Mouse (Mus musculus) limb, embryonic 13.5 days (tissue): Measurements from ENCODE around the gene Lrrc74a. TPM values are rescaled to one million over a fixed set of nuclear protein-coding genes. Genes with fewer than 3 reads are reported as not detected.

Source experiments
- ATAC-seq: fragments of 200-750 bp; cut with Nextera tagmentation; 2 replicates; pipeline ENCODE4 v1.8.0; 2017; ENCODE audit warnings: low read depth, moderate number of reproducible peaks, moderate TSS enrichment; ENCODE audit not compliant: low FRiP score
- H3K27ac ChIP-seq: fragments of 300-500 bp; sonication (generic); 2 replicates; pipeline ENCODE4 v1.5.1; 2015; ENCODE audit warnings: inconsistent platforms, mild to moderate bottlenecking, moderate library complexity
- H3K27me3 ChIP-seq: fragments of 300-500 bp; sonication (generic); 2 replicates; pipeline ENCODE4 v1.6.1; 2015; ENCODE audit warnings: mild to moderate bottlenecking, inconsistent platforms
- H3K36me3 ChIP-seq: fragments of 300-500 bp; sonication (generic); 2 replicates; pipeline ENCODE4 v1.6.1; 2015; ENCODE audit warnings: inconsistent platforms, mild to moderate bottlenecking, moderate library complexity
- H3K4me1 ChIP-seq: fragments of 300-500 bp; sonication (generic); 2 replicates; pipeline ENCODE4 v1.6.1; 2015; ENCODE audit warnings: inconsistent platforms
- H3K4me2 ChIP-seq: fragments of 300-500 bp; sonication (generic); replicated peaks from 2 replicates; pipeline ENCODE4 v1.6.1; 2015; ENCODE audit warnings: inconsistent platforms, mild to moderate bottlenecking, moderate library complexity
- H3K4me3 ChIP-seq: fragments of 300-500 bp; sonication (generic); 2 replicates; pipeline ENCODE4 v1.5.1; 2015; ENCODE audit warnings: moderate library complexity, mild to moderate bottlenecking, inconsistent platforms
- H3K9ac ChIP-seq: fragments of 300-500 bp; sonication (generic); 2 replicates; pipeline ENCODE4 v1.6.1; 2015; ENCODE audit warnings: mild to moderate bottlenecking, inconsistent platforms
- H3K9me3 ChIP-seq: fragments of 300-500 bp; sonication (generic); 2 replicates; pipeline ENCODE4 v1.6.1; 2016; ENCODE audit warnings: inconsistent platforms
- WGBS: fragments of 180-500 bp; shearing (Covaris S2); methylation state at CpG from one replicate; pipeline ENCODE4 v1.1.7; 2015; 5-methylcytosine and 5-hydroxymethylcytosine counted together
- polyA plus RNA-seq: library from polyadenylated mRNA; unstranded; fragments of >200 nt; fragmentation: Nextera tagmentation; extraction: Ambion mirVana; gene quantifications from 2 replicates; pipeline ENCODE4 v1.2.1, GENCODE M21; 2015

Gene Lrrc74a
- polyA plus RNA-seq, 1 experiment from 2014 or later: not detected

DNA sequence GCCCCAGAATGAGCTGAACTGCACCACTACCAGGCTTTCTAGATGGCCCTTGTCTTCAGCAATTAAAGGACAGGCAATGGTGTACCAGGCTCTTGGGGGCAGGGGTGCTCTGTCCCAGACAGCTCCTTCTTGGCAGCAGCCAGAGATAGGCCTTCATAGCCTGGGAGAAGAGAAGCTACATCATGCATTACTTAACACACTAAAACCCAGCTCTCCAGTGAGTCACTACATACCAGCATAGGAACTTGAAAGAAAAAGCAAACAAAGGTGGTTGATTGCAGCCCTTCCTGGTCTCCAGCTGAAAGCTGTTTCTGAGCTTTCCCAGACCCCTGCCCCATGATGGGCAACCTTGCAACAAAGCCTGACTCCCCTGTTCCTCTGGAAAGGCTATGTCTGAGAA is 35.6 kb upstream of the Lrrc74a start:
- H3K4me3 ChIP-seq: no peak overlapping the region
- peaks cover 9% of the 10 kb centered on the region for H3K4me1 ChIP-seq
- H3K36me3 ChIP-seq: peaks cover 41% of the 10 kb centered on the region
- H3K27ac ChIP-seq: no peak overlapping the region
- no peak overlapping the region for H3K9ac ChIP-seq
- no peaks in the 10 kb centered on the region for H3K9me3 ChIP-seq
- H3K27me3 ChIP-seq: no peaks in the 10 kb centered on the region
- ATAC-seq: no peak
- H3K4me2 ChIP-seq: no peak overlapping the region

DNA sequence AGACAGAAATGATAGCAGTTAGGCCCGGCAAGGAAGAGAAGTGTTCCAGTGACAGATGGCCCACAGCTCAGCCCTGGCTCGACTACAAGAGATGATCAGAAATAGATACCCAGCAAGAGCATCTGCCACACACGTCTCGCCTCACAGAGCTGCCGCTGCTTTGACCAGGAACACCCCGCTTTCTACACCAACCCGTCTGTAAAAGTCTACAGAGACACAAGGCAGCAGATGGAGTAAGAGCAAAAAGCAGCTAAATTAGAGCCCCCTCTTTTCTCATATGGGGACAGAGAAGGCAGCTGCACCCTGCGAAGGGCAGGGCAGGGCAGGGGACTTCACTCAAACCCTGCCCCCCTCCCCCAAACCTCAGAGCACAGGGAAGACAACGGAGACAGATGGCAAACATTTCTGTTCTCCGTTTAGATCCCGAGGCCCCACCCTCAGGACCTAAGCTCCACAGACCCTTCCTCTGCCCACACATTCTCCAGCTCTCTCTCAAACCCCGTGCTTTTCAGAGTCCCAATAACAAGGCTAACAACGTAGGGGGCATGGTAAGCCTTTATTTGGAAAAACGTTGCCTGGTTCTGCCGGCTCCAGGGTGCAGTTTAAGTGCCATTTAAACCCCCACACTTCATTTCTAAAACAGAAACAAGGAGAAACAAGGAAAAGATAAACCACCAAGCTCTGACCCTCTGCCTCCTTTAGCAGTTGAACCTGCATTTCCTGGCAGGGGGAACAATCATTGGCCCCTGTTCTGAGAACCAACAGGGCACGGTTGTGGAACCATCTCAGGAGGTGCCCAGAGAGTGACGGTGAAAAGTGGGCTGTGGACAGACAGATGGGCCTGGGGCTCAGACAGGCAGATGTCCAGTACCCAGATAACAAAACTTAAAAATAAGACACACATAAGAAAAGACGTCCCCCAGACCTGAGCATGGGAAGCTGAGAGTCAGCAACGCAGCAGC is 33.9 kb upstream of the Lrrc74a start:
- Histone ChIP-seq H3K27me3 (no peaks in the 10 kb centered on the region), H3K36me3 (peaks cover 46% of the 10 kb centered on the region), H3K4me1 (peaks cover 9% of the 10 kb centered on the region), H3K9ac (peak overlapping the region; percentile 19; the same call in 1 of the 2 replicates), H3K27ac (no peak overlapping the region), H3K4me3 (no peak overlapping the region), H3K4me2 (no peak overlapping the region), H3K9me3 (no peaks in the 10 kb centered on the region)
- ATAC-seq: 0 out of 2 replicates have a peak, but pooled peaks have one; percentile 25
- whole genome bisulfite sequencing: 35% methylated on average over 19 of the region's 19 CpGs

DNA sequence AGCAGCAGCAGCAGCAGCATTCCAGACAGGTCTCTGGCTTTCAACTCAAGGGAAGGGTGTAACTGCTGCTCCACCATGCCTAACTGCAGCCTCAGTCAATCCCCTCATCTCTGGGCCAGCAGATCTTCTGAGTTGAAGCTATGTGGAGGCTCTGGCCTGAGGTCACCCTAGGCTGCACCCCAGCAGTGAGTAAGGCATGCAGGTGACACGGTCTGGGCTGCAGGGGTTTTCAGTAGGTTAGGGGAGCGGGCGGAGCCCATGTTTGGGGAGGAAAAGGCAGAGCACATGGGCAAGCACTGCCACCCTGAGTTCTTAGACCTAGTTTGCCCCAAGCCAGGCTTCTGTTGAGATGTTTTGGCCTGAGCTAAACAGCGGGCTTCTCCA is 33.2 kb upstream of the Lrrc74a start:
- peaks cover 46% of the 10 kb centered on the region for H3K36me3 ChIP-seq
- WGBS: 77% methylated on average over 4 of the region's 4 CpGs
- H3K9me3 ChIP-seq: no peaks in the 10 kb centered on the region
- no peak overlapping the region for H3K4me3 ChIP-seq
- H3K9ac ChIP-seq: no peak overlapping the region
- H3K27ac ChIP-seq: no peak overlapping the region
- H3K4me1 ChIP-seq: peaks cover 9% of the 10 kb centered on the region
- ATAC-seq: no peak
- H3K27me3 ChIP-seq: no peaks in the 10 kb centered on the region
- no peak overlapping the region for H3K4me2 ChIP-seq

DNA sequence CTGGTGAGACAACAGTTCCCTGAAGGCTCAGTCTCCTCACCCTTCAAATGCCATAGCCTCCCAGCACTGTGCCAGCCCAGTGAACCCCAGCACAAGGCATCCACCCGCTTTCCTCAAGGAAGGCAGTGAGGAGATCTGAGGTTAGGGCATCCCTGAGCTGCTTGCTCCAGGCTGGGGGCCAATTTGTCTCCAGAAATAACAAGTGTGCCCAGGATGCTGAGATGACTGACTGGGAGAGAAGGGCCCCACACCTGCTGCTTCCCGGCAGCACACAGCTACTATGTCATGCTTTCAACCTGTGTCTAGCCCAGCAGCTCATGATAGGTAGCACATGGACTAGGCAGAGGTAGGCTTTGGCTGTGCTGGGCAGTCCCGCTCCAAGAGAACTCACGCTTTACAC is 32.7 kb upstream of the Lrrc74a start:
- no peak overlapping the region for H3K4me3 ChIP-seq
- no peak overlapping the region for H3K9ac ChIP-seq
- H3K4me2 ChIP-seq: no peak overlapping the region
- peaks cover 9% of the 10 kb centered on the region for H3K4me1 ChIP-seq
- 88% methylated on average over 4 of the region's 4 CpGs for WGBS
- H3K27me3 ChIP-seq: no peaks in the 10 kb centered on the region
- no peak for ATAC-seq
- peaks cover 42% of the 10 kb centered on the region for H3K36me3 ChIP-seq
- no peak overlapping the region for H3K27ac ChIP-seq
- H3K9me3 ChIP-seq: no peaks in the 10 kb centered on the region

DNA sequence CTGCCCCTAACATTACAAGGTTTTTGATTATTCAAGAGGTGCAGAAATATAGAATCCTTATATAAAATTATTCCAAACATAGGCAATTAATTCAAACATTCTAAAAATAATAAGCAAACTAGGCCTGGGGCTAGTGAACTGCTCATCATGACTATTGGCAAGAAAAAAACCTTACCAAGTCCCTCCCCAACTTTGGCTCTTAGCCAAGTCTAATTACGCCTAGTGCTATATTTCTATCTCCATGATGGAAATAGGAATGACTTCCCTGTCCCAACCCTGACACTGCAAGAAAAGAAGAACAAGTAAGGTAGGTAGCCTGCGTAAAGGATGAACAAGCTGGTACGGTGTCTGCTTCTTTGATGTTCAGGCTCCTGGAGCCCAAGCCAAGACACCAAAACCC is 31.5 kb upstream of the Lrrc74a start:
- no peak overlapping the region for H3K4me2 ChIP-seq
- no peaks in the 10 kb centered on the region for H3K9me3 ChIP-seq
- WGBS: 90% methylated on average over 3 of the region's 3 CpGs
- peaks cover 9% of the 10 kb centered on the region for H3K4me1 ChIP-seq
- H3K27ac ChIP-seq: no peak overlapping the region
- H3K4me3 ChIP-seq: no peak overlapping the region
- peaks cover 32% of the 10 kb centered on the region for H3K36me3 ChIP-seq
- H3K9ac ChIP-seq: no peak overlapping the region
- ATAC-seq: no peak
- H3K27me3 ChIP-seq: no peaks in the 10 kb centered on the region

DNA sequence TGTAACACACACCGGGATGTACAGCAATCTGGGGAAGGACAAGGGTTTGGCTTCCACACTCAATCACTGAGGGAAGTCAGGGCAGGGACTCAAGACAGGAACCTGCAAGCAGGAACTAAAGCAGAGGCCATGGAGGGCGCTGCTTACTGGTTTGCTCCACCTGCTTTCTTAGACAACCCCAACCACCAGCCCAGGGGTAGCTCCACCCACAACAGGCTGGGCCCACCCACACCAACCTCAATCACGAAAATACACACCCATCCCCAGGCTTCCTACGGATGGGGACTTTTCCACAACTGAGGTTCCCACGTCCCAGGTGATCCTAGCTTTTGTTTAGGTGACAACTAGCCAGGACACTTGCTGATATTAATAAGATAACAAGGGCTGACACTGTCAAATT is 28.3 kb upstream of the Lrrc74a start:
- H3K4me2 ChIP-seq: no peak overlapping the region
- 84% methylated on average over 5 of the region's 5 CpGs for WGBS
- no peak overlapping the region for H3K4me3 ChIP-seq
- H3K27ac ChIP-seq: no peak overlapping the region
- H3K36me3 ChIP-seq: peaks cover 32% of the 10 kb centered on the region
- no peaks in the 10 kb centered on the region for H3K9me3 ChIP-seq
- no peaks in the 10 kb centered on the region for H3K4me1 ChIP-seq
- no peaks in the 10 kb centered on the region for H3K27me3 ChIP-seq
- H3K9ac ChIP-seq: no peak overlapping the region
- no peak for ATAC-seq

DNA sequence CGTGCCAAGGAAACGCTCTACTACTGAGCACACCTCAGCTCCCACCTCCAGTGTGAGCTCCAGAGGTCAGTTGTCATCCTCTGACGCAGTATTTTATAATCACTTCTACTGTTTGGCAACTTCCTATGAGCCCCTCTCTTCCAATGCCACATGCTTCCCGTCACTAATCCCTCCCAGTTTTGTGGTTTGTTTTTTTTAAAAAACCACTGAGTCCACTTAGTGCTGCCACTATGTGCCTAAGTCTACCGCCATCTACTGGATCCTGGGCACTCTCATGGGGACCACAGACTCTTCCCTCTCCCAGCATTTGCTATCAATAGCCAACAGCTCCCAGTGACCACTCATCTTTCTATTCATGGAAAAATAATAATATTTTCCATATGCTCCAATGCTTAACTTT is 20.1 kb upstream of the Lrrc74a start:
- no peak overlapping the region for H3K27ac ChIP-seq
- peaks cover 18% of the 10 kb centered on the region for H3K36me3 ChIP-seq
- WGBS: 67% methylated on average over 5 of the region's 5 CpGs
- ATAC-seq: no peak
- H3K9ac ChIP-seq: no peak overlapping the region
- H3K4me3 ChIP-seq: no peak overlapping the region
- no peak overlapping the region for H3K4me2 ChIP-seq
- no peaks in the 10 kb centered on the region for H3K4me1 ChIP-seq
- no peaks in the 10 kb centered on the region for H3K9me3 ChIP-seq
- H3K27me3 ChIP-seq: no peaks in the 10 kb centered on the region

DNA sequence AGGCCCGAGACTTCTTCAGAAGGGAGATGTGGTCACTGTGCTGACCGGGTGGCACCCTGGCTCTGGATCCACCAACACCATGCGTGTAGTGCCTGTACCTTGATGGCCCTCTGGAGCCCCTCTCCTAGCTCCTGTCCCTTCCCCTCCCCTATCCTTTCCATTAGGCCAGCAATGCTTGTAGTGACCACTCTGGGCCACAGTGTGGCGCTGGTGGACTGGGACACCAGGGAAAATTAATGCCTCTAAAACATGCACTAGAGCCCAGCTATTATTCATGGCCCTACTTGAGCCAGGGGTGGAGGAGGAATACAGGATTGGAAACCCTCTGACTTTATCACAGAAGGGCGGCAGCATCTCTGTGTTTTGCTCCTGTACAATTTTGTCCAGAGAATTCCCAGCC is 18.8 kb upstream of the Lrrc74a start:
- H3K9me3 ChIP-seq: no peaks in the 10 kb centered on the region
- H3K4me2 ChIP-seq: no peak overlapping the region
- 47% methylated on average over 5 of the region's 5 CpGs for WGBS
- H3K36me3 ChIP-seq: peaks cover 18% of the 10 kb centered on the region
- H3K27ac ChIP-seq: no peak overlapping the region
- no peak overlapping the region for H3K4me3 ChIP-seq
- peaks cover 9% of the 10 kb centered on the region for H3K4me1 ChIP-seq
- H3K27me3 ChIP-seq: no peaks in the 10 kb centered on the region
- no peak for ATAC-seq
- no peak overlapping the region for H3K9ac ChIP-seq

DNA sequence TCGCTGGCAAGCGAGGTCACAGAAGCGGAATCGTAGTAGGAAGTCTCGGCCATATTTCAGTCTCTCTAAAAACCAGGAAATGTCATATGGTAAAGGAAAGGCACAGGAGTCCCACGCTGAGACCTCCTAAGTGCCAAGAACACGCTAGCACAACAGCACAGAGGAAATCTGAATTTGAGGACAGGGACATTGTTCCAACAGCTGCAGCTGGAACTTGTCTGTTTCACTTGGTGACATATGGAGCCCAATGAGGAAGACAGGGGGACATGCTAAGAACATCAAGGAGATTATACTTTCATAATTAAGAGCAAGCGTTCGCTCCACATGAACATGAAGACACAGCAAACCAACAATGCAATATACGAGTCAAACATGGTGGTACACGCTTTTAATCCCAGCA is 17.2 kb upstream of the Lrrc74a start:
- Histone ChIP-seq H3K27ac (no peak overlapping the region), H3K4me3 (no peak overlapping the region), H3K9ac (no peak overlapping the region), H3K4me1 (peaks cover 10% of the 10 kb centered on the region), H3K4me2 (no peak overlapping the region), H3K36me3 (peaks cover 19% of the 10 kb centered on the region), H3K27me3 (no peaks in the 10 kb centered on the region), H3K9me3 (no peaks in the 10 kb centered on the region)
- WGBS: 91% methylated on average over 11 of the region's 11 CpGs
- ATAC-seq: no peak

DNA sequence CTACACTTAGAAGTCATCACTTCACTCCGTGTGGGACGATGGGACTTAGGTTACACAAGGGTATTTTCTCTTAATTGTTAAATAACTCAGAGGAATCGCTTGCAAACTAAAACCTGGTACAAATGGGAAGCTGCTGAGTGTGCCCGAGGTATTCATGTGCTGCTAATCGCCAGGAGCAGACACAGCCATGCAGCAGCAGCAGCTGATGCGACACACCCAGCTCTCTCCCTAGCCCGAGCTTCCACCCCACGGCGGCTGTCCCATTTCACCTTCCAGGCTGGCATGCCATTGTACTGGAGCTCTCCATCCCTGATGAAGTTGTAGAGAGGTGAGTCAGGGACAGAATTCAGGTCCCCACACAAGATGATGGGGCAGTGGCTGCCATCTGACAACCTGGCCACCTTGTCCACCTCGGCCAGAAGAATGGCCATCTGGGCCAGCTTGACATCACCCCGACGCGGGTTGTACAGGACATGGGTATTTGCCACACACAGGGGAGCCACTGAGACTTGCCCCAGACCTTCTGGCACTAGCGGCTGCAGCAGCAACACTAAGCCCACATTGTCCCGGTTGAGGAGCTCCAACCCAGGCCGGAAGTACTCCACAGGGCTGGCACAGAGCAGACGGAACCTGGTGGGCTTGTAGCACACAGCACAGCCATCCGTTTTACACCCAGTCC is 14.1 kb upstream of the Lrrc74a start:
- WGBS: 74% methylated on average over 18 of the region's 18 CpGs
- H3K4me3 ChIP-seq: no peak overlapping the region

DNA sequence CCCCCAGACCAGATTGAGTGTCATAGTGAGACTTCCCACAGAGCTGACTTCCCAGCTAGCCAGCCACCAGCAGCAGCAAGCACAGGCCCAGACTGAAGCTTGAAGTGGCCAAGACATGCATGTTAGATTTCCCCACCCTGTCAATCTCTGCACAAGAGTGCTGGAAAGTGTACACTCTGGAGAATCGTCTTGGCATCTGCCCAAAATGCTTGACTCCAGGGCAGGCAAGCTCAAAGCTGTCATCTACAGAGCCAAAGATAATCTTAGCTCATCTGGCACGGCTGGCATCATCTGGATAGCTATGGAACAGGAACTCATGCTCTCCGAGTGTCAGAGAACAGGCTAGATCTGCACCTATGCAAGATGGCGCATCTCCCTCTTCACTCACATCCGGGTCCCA is 12.7 kb upstream of the Lrrc74a start:
- Histone ChIP-seq H3K9me3 (no peaks in the 10 kb centered on the region), H3K27me3 (no peaks in the 10 kb centered on the region), H3K4me2 (no peak overlapping the region), H3K27ac (no peak overlapping the region), H3K4me1 (peaks cover 18% of the 10 kb centered on the region), H3K9ac (no peak overlapping the region; the same call in 1 of the 2 replicates), H3K4me3 (no peak overlapping the region), H3K36me3 (peaks cover 17% of the 10 kb centered on the region)
- 90% methylated on average over 5 of the region's 5 CpGs for WGBS
- ATAC-seq: no peak

More for the DNA sequence above, 14.1 kb upstream of the Lrrc74a start:
- H3K9me3 ChIP-seq: no peaks in the 10 kb centered on the region
- ATAC-seq: no peak
- H3K4me2 ChIP-seq: no peak overlapping the region
- H3K27ac ChIP-seq: peak overlapping the region; percentile 74
- H3K4me1 ChIP-seq: peaks cover 16% of the 10 kb centered on the region
- 0 out of 2 replicates have a peak overlapping the region, but pooled peaks have one; percentile 13 for H3K9ac ChIP-seq
- H3K27me3 ChIP-seq: no peaks in the 10 kb centered on the region
- peaks cover 19% of the 10 kb centered on the region for H3K36me3 ChIP-seq

DNA sequence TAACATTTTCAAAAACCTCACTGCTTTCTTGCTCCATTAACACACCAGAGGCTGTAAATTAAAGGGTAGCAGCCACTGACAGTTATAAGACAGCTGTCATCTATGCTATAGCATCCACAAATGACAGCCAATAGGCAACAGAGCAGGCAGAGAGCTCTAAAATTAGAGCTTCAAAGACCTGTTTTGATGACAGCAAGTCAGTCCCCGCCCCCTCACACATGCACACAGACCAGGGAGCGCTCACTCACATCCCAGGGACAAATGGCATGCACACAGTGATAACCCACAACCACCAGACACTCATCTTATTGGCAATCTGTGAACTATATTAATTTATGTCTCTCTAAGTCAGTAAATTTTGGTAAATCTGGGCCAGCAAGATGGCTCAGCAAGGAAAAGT is 9.9 kb upstream of the Lrrc74a start:
- H3K27ac ChIP-seq: no peak overlapping the region
- no peaks in the 10 kb centered on the region for H3K9me3 ChIP-seq
- ATAC-seq: no peak
- H3K27me3 ChIP-seq: no peaks in the 10 kb centered on the region
- no peak overlapping the region for H3K4me2 ChIP-seq
- H3K36me3 ChIP-seq: peaks cover 6% of the 10 kb centered on the region; the same call in 1 of the 2 replicates
- 56% methylated on average over 2 of the region's 2 CpGs for whole genome bisulfite sequencing
- no peak overlapping the region for H3K9ac ChIP-seq
- H3K4me3 ChIP-seq: no peak overlapping the region
- peaks cover 18% of the 10 kb centered on the region for H3K4me1 ChIP-seq
